Mouse (Mus musculus): ENCODE measurements around the gene Zfyve27. TPM values are rescaled to one million over a fixed set of nuclear protein-coding genes. Genes with fewer than 3 reads are reported as not detected.

Zfyve27 gene
- total and polyA plus RNA-seq, 2 experiments = 11.1 to 22.0 TPM

GRCm38 (mm10) chr19:42189735-42190134 lies 26.0 kb downstream of the Zfyve27 start:
- no peak for DNase-seq (ENCODE audit: extremely low read depth, low read depth, low spot score)
- no peak overlapping the region for H3K4me3 ChIP-seq (ENCODE audit: insufficient read depth, low read depth, low read length)
- H3K79me2 ChIP-seq (ENCODE audit: control insufficient read depth, insufficient read depth, low read length) = no peaks in the 10 kb centered on the region
- no peaks in the 10 kb centered on the region for H3K27me3 ChIP-seq (ENCODE audit: control insufficient read depth, insufficient read depth, low read length)
- H3K36me3 ChIP-seq (ENCODE audit: control insufficient read depth, insufficient read depth, low read length) = peaks cover 6% of the 10 kb centered on the region; the same call in 1 of the 2 replicates
- WGBS = 79% methylated on average over 4 of the region's 4 CpGs
- H3K9ac ChIP-seq (ENCODE audit: low read depth, low read length) = no peak overlapping the region
- TF ChIP-seq POLR2A (IDR thresholded peaks at IDR 0.05; ENCODE audit: extremely low read depth, insufficient read depth, low read length) (no peak), CTCF (IDR thresholded peaks at IDR 0.05; ENCODE audit: low read depth, low read length) (no peak)
- no peaks in the 10 kb centered on the region for H3K4me1 ChIP-seq (ENCODE audit: control insufficient read depth, insufficient read depth, low read length)
- H3K27ac ChIP-seq (replicated peaks; ENCODE audit: insufficient read depth, low read depth, low read length) = no peak overlapping the region

- TF ChIP-seq POLR2A (IDR thresholded peaks at IDR 0.05; ENCODE audit: extremely low read depth, insufficient read depth, low read length) (no peak), CTCF (IDR thresholded peaks at IDR 0.05; ENCODE audit: low read depth, low read length) (peak; percentile 89)
- Histone ChIP-seq H3K4me1 (ENCODE audit: control insufficient read depth, insufficient read depth, low read length) (no peaks in the 10 kb centered on the region), H3K9ac (ENCODE audit: low read depth, low read length) (no peak overlapping the region), H3K4me3 (ENCODE audit: insufficient read depth, low read depth, low read length) (no peak overlapping the region), H3K27me3 (ENCODE audit: control insufficient read depth, insufficient read depth, low read length) (no peaks in the 10 kb centered on the region), H3K79me2 (ENCODE audit: control insufficient read depth, insufficient read depth, low read length) (no peaks in the 10 kb centered on the region), H3K27ac (replicated peaks; ENCODE audit: insufficient read depth, low read depth, low read length) (no peak overlapping the region), H3K36me3 (ENCODE audit: control insufficient read depth, insufficient read depth, low read length) (peaks cover 6% of the 10 kb centered on the region; the same call in 1 of the 2 replicates)
- no peak for DNase-seq (ENCODE audit: extremely low read depth, low read depth, low spot score)
- 33% methylated on average over 5 of the region's 5 CpGs for WGBS
Measured at GRCm38 (mm10) chr19:42190494-42190893, 26.7 kb downstream of the Zfyve27 start.

- Histone ChIP-seq H3K4me1 (ENCODE audit: control insufficient read depth, insufficient read depth, low read length) (no peaks in the 10 kb centered on the region), H3K9ac (ENCODE audit: low read depth, low read length) (no peak overlapping the region), H3K4me3 (ENCODE audit: insufficient read depth, low read depth, low read length) (no peak overlapping the region), H3K27ac (replicated peaks; ENCODE audit: insufficient read depth, low read depth, low read length) (no peak overlapping the region), H3K79me2 (ENCODE audit: control insufficient read depth, insufficient read depth, low read length) (no peaks in the 10 kb centered on the region), H3K27me3 (ENCODE audit: control insufficient read depth, insufficient read depth, low read length) (no peaks in the 10 kb centered on the region), H3K36me3 (ENCODE audit: control insufficient read depth, insufficient read depth, low read length) (peaks cover 4% of the 10 kb centered on the region; the same call in 1 of the 2 replicates)
- no peak for DNase-seq (ENCODE audit: extremely low read depth, low read depth, low spot score)
- 95% methylated on average over 2 of the region's 2 CpGs for WGBS
- TF ChIP-seq POLR2A (IDR thresholded peaks at IDR 0.05; ENCODE audit: extremely low read depth, insufficient read depth, low read length) = no peak
Measured at GRCm38 (mm10) chr19:42193311-42193710, 29.6 kb downstream of the Zfyve27 start.

GRCm38 (mm10) chr19:42196378-42196777 lies 32.6 kb downstream of the Zfyve27 start:
- peak; percentile 65 for DNase-seq (ENCODE audit: extremely low read depth, low read depth, low spot score)
- H3K27ac ChIP-seq (replicated peaks; ENCODE audit: insufficient read depth, low read depth, low read length) = no peak overlapping the region
- H3K4me1 ChIP-seq (ENCODE audit: control insufficient read depth, insufficient read depth, low read length) = no peaks in the 10 kb centered on the region
- no peaks in the 10 kb centered on the region for H3K79me2 ChIP-seq (ENCODE audit: control insufficient read depth, insufficient read depth, low read length)
- H3K36me3 ChIP-seq (ENCODE audit: control insufficient read depth, insufficient read depth, low read length) = peaks cover 3% of the 10 kb centered on the region; the same call in 1 of the 2 replicates
- no peak overlapping the region for H3K9ac ChIP-seq (ENCODE audit: low read depth, low read length)
- WGBS = 22% methylated on average over 4 of the region's 4 CpGs
- H3K4me3 ChIP-seq (ENCODE audit: insufficient read depth, low read depth, low read length) = no peak overlapping the region
- H3K27me3 ChIP-seq (ENCODE audit: control insufficient read depth, insufficient read depth, low read length) = peaks cover 2% of the 10 kb centered on the region
- TF ChIP-seq POLR2A (IDR thresholded peaks at IDR 0.05; ENCODE audit: extremely low read depth, insufficient read depth, low read length) (no peak), CTCF (IDR thresholded peaks at IDR 0.05; ENCODE audit: low read depth, low read length) (no peak)

- Histone ChIP-seq H3K36me3 (ENCODE audit: control insufficient read depth, insufficient read depth, low read length) (peaks cover 3% of the 10 kb centered on the region; the same call in 1 of the 2 replicates), H3K9ac (ENCODE audit: low read depth, low read length) (no peak overlapping the region), H3K4me1 (ENCODE audit: control insufficient read depth, insufficient read depth, low read length) (no peaks in the 10 kb centered on the region), H3K4me3 (ENCODE audit: insufficient read depth, low read depth, low read length) (no peak overlapping the region), H3K27me3 (ENCODE audit: control insufficient read depth, insufficient read depth, low read length) (peaks cover 8% of the 10 kb centered on the region), H3K79me2 (ENCODE audit: control insufficient read depth, insufficient read depth, low read length) (no peaks in the 10 kb centered on the region), H3K27ac (replicated peaks; ENCODE audit: insufficient read depth, low read depth, low read length) (no peak overlapping the region)
- no peak for DNase-seq (ENCODE audit: extremely low read depth, low read depth, low spot score)
- 63% methylated on average over 4 of the region's 4 CpGs for WGBS
- TF ChIP-seq POLR2A (IDR thresholded peaks at IDR 0.05; ENCODE audit: extremely low read depth, insufficient read depth, low read length) = no peak
- TF ChIP-seq CTCF (IDR thresholded peaks at IDR 0.05; ENCODE audit: low read depth, low read length) = 0 out of 2 replicates have a peak, but pooled peaks have one; percentile 3
Measured at GRCm38 (mm10) chr19:42197066-42197465, 33.3 kb downstream of the Zfyve27 start.

- H3K36me3 ChIP-seq (ENCODE audit: control insufficient read depth, insufficient read depth, low read length) = no peaks in the 10 kb centered on the region
- H3K4me1 ChIP-seq (ENCODE audit: control insufficient read depth, insufficient read depth, low read length) = no peaks in the 10 kb centered on the region
- TF ChIP-seq POLR2A (IDR thresholded peaks at IDR 0.05; ENCODE audit: extremely low read depth, insufficient read depth, low read length) (no peak), CTCF (IDR thresholded peaks at IDR 0.05; ENCODE audit: low read depth, low read length) (no peak)
- no peak overlapping the region for H3K27ac ChIP-seq (replicated peaks; ENCODE audit: insufficient read depth, low read depth, low read length)
- H3K79me2 ChIP-seq (ENCODE audit: control insufficient read depth, insufficient read depth, low read length) = no peaks in the 10 kb centered on the region
- H3K9ac ChIP-seq (ENCODE audit: low read depth, low read length) = no peak overlapping the region
- peaks cover 8% of the 10 kb centered on the region for H3K27me3 ChIP-seq (ENCODE audit: control insufficient read depth, insufficient read depth, low read length)
- H3K4me3 ChIP-seq (ENCODE audit: insufficient read depth, low read depth, low read length) = no peak overlapping the region
- no peak for DNase-seq (ENCODE audit: extremely low read depth, low read depth, low spot score)
- 74% methylated on average over 11 of the region's 11 CpGs for WGBS
Measured at GRCm38 (mm10) chr19:42198026-42198425, 34.3 kb downstream of the Zfyve27 start.
